Mouse (Mus musculus): ENCODE results near the gene Ate1. TPM values are rescaled to one million over a fixed set of nuclear protein-coding genes. Genes with fewer than 3 reads are reported as not detected.
"Not testable (repeated sequence)": the region's sequence is repeated elsewhere in the genome, so short reads cannot be mapped to it uniquely, and the experiment has no call there.

Ate1 gene
- polyA plus RNA-seq (2017; shearing (Covaris generic)), result 10 to 100 TPM; 36.9 to 50.5 (median 42.6) TPM

DNA sequence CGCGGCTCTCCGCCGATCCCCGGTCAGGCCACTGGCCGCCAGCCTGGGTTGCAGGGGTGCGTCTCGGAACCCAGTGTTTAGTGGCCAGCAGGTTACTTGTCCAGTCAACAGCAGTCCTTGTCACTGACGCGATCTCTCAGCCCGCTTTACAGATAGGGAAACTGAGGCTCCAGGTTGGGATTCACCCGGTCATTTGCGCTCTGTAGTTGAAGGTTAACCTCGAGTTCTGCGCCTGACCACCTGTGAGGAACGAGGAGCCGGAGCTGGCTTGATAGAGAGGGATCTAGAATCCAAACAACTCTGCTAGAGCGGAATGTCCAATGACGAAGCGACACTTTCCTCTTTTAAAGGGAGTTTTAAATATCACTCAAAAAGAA lies at the start of gene Ate1:
Ate1 (minus strand) TSS at position 321 of the 377 bp plus-strand sequence.
- ATAC-seq, result no peak

DNA sequence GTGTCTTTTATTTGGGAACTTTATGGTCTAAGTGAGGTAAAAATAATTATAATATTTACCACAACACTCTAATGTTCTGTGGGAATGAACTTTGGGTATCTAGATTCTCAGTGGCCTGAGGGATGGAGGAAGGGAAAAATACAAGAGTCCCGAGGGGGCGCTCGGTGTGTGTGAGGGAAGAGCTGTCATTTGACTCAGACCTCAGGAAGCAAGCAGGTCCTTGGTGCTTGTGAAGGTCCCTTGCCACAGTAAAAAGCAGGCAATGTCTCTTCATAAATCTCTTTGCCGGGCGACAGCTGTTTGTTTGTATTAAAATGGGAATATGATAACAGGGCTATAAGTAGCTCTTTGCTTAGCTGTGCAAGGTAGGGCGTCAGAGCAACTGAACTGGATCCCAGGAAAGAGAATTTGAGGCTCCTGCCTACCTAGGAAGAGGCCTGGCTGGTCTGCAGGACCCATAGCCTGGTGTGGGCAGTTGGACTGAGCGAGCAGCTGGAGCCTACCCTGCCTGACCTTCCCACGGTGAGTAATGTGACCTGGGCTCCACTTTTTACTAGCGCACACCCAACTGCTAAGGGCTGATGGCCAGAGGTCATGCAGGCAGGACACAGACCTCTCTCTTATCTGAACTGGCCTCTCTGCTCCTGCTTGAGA lies 48.7 kb upstream of the Ate1 start:
- no peak for ATAC-seq

DNA sequence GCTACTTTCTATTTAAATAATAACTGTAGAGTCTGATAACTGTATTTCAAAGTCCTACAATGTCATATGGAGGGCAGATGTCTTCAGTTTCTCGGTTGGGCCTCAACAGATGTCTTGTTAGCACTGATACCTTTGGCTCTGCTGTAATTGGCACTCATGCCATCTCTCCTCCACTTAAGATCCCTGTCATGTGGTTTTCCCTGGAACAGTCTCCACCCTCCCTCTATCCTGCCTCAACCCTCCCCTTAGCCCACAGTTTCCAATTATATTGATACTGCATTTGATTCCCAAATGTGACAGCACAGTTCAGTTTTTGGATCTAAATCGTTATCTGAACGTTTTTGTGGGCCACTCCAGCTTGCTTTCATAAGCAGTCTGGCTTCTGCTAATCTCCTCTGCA lies 44.4 kb upstream of the Ate1 start:
- ATAC-seq, result no peak

DNA sequence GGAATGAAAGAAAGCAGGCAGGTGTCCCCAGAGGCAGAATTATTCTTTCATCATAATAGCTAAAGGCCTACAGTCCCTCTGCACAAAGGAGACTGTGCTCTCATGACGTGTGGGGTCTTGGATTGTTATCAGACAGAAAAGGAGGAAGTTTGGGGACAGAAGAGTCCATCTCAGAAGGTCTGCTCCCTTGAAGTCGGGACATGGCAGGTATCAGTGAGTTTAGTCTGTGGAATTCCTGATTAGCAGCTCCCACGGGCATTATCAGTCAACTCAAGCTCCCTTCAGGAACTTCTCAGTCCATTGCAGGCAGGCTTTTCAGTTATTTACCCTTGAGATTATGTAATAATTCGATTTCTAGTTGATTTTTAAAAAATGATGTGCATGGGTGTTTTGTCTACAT lies 43.7 kb upstream of the Ate1 start:
- ATAC-seq, result no peak

DNA sequence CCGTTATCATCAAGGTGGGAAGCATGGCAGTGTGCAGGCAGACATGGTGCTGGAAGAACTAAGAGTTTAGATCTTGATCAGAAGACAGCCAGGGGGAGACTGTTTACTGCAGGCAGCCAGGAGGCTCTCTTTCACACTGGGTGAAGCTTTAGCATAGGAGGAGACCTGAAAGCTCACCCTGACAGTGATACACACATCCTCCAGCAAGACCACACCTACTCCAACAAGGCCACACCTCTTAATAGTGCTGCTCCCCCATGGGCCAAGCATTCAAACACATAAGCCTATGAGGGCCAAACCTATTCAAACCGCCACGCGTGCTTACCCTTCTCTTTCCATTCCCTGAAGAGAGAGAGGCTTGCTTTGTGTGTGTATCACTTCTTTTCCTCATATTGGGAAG lies 43.1 kb upstream of the Ate1 start:
- ATAC-seq, result no peak

DNA sequence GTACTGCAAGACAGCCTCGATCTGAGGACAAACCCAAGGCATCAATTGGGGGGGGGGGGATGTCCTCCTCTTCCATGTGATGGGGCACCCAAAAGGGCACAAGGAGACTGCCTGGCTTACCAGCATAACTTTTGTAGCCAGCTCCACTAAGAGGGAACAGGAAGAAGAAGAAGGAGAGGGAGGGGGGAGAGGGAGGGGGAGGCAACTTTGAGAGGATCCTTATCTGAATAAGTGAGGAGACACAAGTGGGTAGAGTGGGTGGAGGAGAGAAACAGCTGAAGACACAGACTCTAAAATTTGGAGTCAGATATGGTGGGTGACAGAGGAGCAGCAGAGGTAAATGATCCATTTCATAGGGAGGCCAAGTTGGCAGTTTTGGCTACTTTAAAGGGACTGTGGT lies 40.8 kb upstream of the Ate1 start:
- no peak for ATAC-seq

DNA sequence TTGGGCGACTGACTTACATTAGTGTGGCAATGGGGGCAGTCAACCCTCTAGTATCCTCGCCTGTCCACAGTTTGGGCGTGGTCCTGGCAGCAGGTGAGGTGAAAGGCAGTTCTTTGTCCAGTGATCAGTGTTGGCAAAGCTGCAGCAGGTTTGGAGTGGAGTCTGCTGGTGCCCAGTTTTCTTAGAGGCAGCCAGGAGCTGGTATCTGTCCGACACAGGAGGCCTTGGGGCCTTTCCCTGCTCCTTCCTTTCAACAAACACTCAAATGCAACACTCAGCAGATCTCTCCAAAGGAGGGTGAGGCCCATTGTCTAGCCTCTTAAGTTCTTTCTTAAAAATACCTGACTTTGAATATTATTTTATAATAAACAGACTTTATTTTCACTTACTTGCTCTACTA lies 38.4 kb upstream of the Ate1 start:
- ATAC-seq, result no peak

DNA sequence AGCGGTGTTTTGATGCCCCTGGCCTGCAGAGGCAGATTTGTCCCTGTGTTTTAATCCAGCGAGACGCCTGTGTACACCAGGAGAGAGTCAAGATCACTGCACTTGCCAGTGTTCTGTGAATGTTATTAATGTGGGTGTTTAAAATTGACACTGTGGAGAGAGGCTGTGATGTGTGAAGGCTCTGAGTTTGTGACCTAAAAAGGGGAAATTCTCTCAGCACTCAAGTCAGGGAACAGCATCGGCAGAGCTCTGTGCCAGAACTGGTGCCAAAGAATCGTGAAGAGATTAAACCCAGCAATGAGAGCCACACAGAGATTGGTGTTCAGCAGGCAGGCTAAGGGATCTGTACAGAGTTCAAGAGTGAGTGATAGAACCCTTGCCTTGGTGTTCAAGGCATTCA lies 35.4 kb upstream of the Ate1 start:
- no peak for ATAC-seq

DNA sequence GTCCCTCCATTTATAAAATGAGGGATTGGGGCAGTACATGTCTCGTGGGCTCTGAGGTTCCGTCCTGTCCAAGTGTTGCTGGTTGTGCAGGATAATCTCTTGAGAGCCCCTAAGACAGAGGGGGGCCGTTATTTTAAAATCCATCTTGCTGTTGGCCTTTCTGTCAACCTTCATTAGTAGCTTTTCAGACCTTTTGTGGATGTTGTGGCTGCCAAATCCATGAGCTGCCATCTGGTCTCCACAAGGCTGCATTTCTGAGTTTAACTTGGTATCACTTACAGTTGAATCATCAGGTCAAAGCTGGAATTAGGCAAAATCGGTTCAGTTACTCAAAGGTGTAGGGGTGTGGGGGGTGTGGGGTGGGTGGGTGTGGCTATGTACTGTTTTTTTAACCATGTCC lies 33.2 kb upstream of the Ate1 start:
- ATAC-seq, result no peak

DNA sequence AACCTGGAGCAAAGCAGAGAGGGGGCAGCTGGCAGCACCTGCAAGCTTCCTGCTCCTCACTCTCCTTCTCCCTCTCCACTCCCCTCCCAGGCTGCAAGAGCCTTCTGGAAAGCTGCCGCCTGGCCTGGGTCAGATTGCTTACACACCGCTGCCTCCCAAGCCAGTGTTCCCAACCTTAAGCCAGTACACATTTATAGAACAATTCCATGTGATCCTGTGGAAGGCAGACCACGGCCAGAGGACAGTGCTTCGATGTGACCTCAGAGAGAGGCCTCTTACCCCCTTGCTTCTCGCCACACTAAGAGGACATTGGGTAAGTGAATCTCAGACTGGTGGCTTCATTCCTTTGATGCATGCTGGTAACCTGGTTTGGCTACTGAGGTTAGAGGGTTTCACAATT lies 32.6 kb upstream of the Ate1 start:
- ATAC-seq, result no peak

DNA sequence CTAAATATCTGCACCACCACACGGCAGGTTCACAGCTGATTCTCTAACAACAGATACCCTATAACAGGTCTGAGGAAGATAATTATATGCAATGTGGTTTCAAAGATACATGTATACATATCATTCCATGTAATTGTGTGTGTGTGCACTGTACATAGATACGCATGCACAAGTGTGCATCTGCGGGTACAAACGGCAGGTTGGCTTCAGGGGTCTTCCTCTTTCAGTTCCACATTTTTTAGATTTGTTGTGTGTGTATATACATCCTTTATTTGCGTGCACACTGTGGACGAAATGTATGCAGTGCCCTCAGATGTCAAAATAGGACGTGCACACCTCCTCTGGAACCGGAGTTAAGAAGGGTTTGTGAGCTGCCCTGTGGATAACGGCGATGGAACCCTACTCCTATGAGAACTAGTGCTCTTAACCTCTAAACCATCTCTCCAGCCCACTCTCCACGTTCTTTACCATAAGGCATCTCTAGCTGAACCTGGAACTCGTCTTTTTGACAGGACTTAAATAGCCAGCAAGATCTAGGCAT lies 27.5 kb upstream of the Ate1 start:
- ATAC-seq, result no peak

DNA sequence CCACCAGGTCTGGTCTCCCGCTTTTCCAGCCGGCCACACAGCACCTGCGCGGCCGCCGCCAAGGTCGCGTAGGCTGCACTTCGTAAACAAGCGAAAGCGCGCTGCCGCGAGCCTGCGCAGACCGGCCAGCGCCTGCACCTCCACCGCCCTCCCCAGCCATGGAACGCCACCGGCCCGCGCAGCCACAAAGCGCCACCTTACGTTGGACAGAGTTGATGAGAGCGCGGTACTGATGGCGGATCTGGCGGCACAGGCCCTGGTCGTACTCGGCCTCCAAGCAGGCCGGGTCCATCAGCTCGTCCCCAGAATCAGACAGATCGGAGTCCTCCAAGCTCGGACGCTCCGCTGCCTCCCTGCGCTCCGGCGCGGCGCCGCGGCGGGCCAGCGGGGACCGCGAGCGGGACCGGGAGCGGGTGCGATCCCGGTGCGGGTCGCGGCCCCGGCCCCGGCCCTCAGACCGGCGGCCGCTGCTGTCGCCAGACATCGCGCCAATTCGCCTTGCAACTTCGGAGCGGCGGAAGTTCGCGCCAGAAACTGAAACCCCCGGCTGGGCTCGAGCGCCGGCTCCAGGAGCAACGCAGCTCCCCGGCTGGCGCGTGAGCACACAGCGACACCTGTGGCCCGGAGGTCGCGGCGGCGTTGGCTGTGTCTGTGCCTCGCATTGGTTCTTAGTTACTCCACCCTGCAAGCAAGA lies 26.8 kb upstream of the Ate1 start:
- peak; percentile 93 for ATAC-seq

DNA sequence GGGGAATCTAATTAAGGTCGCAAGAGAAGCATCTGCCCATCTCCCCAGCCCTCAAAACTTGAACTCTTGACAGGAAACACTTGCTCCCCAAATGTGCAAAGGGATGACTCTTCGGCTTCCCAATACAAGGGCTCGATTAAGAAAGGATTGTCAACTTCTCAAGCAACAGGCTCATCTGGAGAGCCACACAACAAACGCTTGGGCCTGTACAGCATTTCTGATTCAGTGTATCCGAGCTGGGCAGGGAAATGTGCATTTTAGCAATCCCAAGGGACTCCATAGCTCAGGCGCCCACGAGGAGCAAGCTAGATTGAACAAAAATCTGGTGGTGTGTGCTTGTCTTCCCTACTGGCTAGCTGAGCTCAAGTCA lies 26.2 kb upstream of the Ate1 start:
- peak; percentile 22 for ATAC-seq

DNA sequence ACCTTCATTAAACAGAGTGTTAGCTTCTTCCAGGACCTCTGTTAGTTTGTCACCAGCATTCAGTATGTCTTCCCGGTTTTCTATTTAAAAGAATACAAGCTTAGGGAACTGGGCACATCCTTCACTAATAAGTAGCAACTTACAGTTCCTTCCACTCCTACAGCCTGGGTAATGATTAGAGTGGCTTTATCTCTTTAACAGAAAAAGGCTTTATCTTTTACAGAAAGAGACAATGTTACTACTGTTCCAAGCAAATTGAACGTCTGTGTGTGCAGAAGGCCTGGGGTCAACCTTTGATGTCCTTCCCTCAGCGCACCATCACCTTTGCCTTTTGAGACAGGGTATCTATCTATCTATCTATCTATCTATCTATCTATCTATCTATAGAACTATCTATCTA lies 25.7 kb upstream of the Ate1 start:
- no peak for ATAC-seq

DNA sequence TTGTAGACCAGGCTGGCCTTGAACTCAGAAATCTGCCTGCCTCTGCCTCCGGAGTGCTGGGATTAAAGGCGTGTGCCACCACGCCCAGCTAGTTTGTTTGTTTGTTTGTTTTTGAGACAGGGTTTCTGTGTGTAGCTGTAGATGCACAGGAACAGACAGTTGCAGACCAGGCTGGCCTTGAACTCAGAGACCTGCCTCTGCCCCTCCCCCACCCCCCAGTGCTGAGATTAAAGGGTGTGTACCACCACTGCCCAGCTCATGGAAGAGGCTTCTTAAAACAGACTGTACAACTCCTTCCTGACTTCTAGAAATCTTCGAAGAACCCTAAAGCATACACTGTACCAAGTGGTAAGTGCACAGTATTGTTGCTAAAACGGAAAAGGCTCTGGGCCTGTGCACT lies 25.2 kb upstream of the Ate1 start:
- ATAC-seq, result no peak

DNA sequence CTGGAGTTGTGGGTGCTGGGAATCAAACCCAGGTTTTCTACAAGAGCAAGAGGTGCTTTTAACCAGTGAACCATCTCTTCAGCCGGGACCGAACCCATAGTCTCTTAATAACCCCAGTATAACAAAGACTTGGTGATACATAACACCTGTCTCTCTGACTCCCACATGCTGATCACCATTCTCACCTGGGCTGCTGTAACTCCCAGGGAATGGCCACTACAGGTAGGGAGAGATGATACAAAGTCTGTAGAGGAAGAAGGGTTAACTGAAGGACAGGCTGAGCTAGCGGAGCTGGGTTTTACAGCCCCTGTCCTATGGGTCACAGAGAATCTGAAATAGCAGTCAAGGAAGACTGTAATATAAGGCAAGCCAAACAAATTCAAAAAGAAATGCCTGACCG lies 23.0 kb upstream of the Ate1 start:
- ATAC-seq, result no peak

DNA sequence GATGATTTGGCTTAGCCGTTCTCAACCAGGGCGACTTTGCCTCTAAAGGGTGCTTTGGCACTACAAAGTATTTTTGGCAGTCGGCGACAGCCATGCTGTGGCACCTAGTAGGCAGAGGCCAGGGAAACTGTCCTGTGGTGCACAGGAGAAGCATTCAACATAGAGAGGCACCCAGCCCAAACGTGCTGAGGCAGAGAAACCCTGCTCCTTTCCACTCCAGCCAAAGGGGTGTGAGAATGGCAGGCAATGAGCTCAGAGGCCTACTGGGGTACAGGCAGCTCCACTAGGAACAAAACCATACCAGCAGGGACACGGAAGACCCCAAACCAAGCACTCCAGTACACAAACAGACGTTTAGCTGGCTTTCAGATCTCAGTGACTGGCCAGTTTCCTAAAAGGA lies 20.0 kb upstream of the Ate1 start:
- no peak for ATAC-seq

DNA sequence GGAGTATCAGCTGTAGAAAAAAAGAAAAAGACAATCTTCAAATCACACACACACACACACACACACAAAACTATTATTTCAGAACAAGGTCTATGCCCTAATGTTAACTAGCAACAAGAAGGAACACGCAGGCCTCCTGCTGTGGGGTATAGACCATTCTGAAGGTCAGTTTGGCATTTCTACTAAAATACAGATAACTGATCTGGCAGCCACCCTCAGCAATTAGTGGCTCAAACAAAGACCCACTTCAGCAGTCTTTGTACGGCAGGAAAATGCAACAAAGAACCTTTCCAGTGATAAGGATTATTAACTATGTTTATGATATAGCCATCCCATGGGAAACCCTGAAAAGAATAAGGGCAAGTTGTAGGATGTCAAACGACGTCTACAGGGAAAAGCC lies 16.9 kb upstream of the Ate1 start:
- no peak for ATAC-seq

DNA sequence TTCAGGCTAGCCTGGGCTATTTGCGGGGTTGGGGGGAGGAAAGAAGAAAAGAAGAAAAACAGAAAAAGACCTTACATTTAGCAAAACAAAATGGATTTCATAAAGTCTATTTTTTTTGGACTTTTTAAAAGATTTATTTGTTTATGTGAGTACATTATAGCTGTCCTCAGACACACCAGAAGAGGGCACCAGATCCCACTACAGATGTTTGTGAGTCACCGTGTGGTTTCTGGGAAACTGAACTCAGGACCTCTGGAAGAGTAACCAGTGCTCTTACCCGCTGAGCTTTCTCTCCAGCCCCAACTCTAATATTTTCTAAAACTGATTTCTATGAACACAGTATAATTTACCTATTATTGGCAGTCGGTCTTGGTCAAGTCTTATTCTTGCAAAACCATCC lies 15.0 kb upstream of the Ate1 start:
- ATAC-seq, result no peak

DNA sequence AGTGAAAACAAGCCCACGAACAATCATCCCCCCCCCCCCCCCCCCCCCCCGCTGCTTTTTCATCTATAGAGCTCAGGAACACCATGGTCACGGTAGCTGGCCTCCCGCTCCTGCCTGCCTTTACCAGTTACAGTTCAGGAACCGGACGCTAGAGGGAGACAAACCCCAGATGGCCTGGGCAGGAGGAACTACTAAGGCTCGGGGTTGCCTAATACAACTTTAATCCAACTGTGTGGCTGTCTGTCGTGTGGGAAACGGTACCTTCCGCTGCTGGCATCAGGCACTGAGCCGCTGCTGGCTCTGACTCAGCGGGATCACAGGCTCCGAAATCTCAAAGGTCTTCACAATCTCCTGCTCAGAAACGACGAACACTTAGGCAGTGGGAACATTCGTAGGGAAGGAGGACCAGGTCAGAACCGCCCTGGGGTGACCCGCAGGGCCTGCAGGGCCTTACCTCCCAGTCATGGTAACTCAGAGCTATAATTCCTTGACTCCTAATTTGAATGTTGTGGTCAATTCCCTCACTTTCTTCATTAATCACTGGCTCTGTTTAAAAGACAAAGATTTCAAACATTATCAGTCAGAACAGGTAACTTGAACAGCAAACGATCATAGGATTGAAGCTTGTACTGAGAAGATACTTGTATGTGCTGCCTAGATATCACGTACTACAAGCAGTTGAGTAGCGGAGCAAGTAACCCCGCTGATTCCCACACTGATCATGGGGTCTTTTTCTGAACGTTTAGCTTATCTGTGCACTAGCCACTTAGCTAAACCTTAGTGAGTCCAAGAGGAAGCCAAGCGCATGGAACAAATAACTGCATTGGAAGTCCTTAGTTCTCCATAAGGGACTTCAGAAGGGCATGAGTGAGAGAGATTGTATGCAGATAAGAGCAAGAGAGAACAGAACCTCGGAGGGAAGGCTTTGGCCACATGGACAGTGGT lies 13.4 kb upstream of the Ate1 start:
- ATAC-seq, result peak; percentile 90

DNA sequence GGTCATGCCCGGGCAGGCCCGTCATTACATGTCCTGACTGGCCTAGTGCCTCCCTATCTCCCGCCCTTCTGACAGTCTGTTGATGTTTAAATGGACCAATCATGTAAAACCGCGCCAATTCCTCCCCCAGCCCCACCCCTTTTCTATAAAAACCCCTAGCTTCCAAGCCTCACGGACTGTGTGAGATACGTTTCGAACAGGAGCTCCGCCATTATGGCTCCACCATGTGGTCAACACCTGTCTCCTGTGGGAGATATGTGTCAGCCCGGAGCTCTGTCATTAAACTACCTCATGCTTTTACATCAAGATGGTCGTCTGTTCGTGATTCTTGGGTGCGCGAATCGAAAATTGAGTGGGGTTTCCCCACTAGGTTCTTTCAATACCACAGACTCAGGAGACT lies 11.0 kb upstream of the Ate1 start:
- not testable (repeated sequence) for ATAC-seq

DNA sequence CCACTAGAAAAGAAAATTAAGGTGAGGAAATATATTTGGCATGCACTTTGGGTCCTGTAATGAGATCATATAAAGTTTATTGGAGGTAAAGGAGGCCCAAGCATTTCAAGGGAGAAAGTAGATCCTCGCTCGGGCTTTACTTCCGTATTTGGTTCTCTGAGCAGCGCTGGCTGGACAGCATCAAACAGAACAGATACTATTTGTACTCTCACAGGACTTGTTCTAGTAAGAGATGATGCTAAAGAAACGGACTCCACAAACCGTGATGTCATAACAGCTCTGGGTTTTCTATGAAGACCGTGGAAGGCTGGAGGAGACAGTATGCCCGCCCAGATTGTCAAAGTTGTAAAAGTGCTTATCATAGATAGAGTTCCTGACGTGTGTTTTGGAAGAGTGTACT lies 7.1 kb upstream of the Ate1 start:
- ATAC-seq, result no peak

DNA sequence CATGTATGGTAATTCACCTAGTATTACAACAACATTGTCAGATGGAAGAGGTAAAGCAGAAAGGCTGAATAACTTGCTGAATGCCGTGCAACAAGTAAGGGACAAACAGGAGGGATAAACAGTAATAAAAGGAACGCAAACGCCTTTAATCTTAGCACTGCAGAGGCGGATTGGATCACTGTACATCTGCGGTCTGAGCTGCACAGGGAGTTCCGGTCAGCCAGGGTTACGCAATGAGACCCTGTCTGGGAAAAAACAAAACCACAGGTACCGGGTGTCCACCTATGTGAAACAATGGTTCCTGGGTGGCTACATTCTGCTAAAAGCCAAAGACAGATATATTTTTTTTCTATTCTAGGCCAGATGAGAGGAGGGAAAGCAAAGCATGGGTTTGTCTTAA lies 3.3 kb upstream of the Ate1 start:
- ATAC-seq, result no peak

Data from inflammation-experienced regulatory T-cells, adult 6 months (primary cell).